Mouse (Mus musculus) layer of hippocampus, adult 2 months (tissue): Measurements from ENCODE around the gene Ubxn7. TPM values are rescaled to one million over a fixed set of nuclear protein-coding genes. Genes with fewer than 3 reads are reported as not detected.

Experiments used
- DNase-seq, 2 experiments: peaks; one replicate each; pipeline ENCODE4 v3.0.0; 2022; ENCODE audit warnings: low spot score in 2 of 2
- H3K27ac ChIP-seq: fragments of 200-600 bp; 2 replicates; pipeline ENCODE4 v1.8.1; 2022
- H3K4me3 ChIP-seq: fragments of 200-600 bp; 2 replicates; pipeline ENCODE4 v1.8.1; 2022; ENCODE audit warnings: mild to moderate bottlenecking
- CTCF ChIP-seq: fragments of 200-600 bp; conservative IDR thresholded peaks from 2 replicates; pipeline ENCODE4 v1.8.1; 2022; ENCODE audit warnings: antibody characterized with exemption, mild to moderate bottlenecking, moderate library complexity
- total RNA-seq, 2 experiments: library from RNA; stranded (reverse); gene quantifications; 2 replicates each; pipeline ENCODE4 v1.2.3; 2021

Ubxn7 gene
- total RNA-seq, 2 experiments from 2014 or later: 47.7 to 50.4 TPM

- Histone ChIP-seq H3K4me3 (peak overlapping the region; percentile 99), H3K27ac (peak overlapping the region; percentile 96)
- TF ChIP-seq CTCF: no peak
- DNase-seq: peak; percentile 5 to 18
Measured at GRCm38 (mm10) chr16:32332556-32333511, 777 bp downstream of the Ubxn7 start.

- Histone ChIP-seq H3K27ac (no peak overlapping the region), H3K4me3 (no peak overlapping the region)
- DNase-seq: no peak
- TF ChIP-seq CTCF: no peak
Measured at GRCm38 (mm10) chr16:32335146-32335545, 3.1 kb downstream of the Ubxn7 start.

- Histone ChIP-seq H3K4me3 (no peak overlapping the region), H3K27ac (no peak overlapping the region)
- TF ChIP-seq CTCF: no peak
- no peak for DNase-seq
Measured at GRCm38 (mm10) chr16:32336026-32336780, 4.1 kb downstream of the Ubxn7 start.

GRCm38 (mm10) chr16:32337001-32337400 lies 4.9 kb downstream of the Ubxn7 start:
- H3K4me3 ChIP-seq: no peak overlapping the region
- H3K27ac ChIP-seq: no peak overlapping the region
- DNase-seq: no peak
- TF ChIP-seq CTCF: no peak

GRCm38 (mm10) chr16:32340451-32340850 lies 8.4 kb downstream of the Ubxn7 start:
- Histone ChIP-seq H3K27ac (no peak overlapping the region), H3K4me3 (no peak overlapping the region)
- no peak for TF ChIP-seq CTCF
- no peak for DNase-seq

GRCm38 (mm10) chr16:32345521-32345920 lies 13.5 kb downstream of the Ubxn7 start:
- no peak for DNase-seq
- no peak overlapping the region for H3K27ac ChIP-seq
- no peak overlapping the region for H3K4me3 ChIP-seq
- no peak for TF ChIP-seq CTCF

- Histone ChIP-seq H3K4me3 (no peak overlapping the region), H3K27ac (no peak overlapping the region)
- DNase-seq: no peak
- no peak for TF ChIP-seq CTCF
Measured at GRCm38 (mm10) chr16:32350776-32351175, 18.7 kb downstream of the Ubxn7 start.

GRCm38 (mm10) chr16:32363530-32363929 lies 31.5 kb downstream of the Ubxn7 start:
- no peak overlapping the region for H3K27ac ChIP-seq
- peak; percentile 33 for TF ChIP-seq CTCF
- no peak overlapping the region for H3K4me3 ChIP-seq
- no peak for DNase-seq

GRCm38 (mm10) chr16:32371351-32371750 lies 39.3 kb downstream of the Ubxn7 start:
- DNase-seq: peak in 1 of 2 experiments; percentile 33
- no peak overlapping the region for H3K4me3 ChIP-seq
- TF ChIP-seq CTCF: peak; percentile 80
- H3K27ac ChIP-seq: no peak overlapping the region

- DNase-seq: no peak
- no peak for TF ChIP-seq CTCF
- Histone ChIP-seq H3K4me3 (no peak overlapping the region), H3K27ac (no peak overlapping the region)
Measured at GRCm38 (mm10) chr16:32379575-32379974, 47.5 kb downstream of the Ubxn7 start.

- TF ChIP-seq CTCF: no peak
- H3K27ac ChIP-seq: no peak overlapping the region
- H3K4me3 ChIP-seq: no peak overlapping the region
- no peak for DNase-seq
Measured at GRCm38 (mm10) chr16:32382901-32383300, 50.8 kb downstream of the Ubxn7 start.

- no peak for TF ChIP-seq CTCF
- no peak overlapping the region for H3K27ac ChIP-seq
- DNase-seq: no peak
- no peak overlapping the region for H3K4me3 ChIP-seq
Measured at GRCm38 (mm10) chr16:32384885-32385284, 52.8 kb downstream of the Ubxn7 start.

- H3K27ac ChIP-seq: no peak overlapping the region
- no peak for DNase-seq
- peak; percentile 24; the same call in 1 of the 2 replicates for TF ChIP-seq CTCF
- no peak overlapping the region for H3K4me3 ChIP-seq
Measured at GRCm38 (mm10) chr16:32386826-32387225, 54.8 kb downstream of the Ubxn7 start.
